Mouse (Mus musculus) duodenum, adult 2 months (tissue): Measurements from ENCODE around the gene Olfr868. TPM values are rescaled to one million over a fixed set of nuclear protein-coding genes. Genes with fewer than 3 reads are reported as not detected.

ENCODE experiments used
- polyA plus RNA-seq: library from polyadenylated mRNA; depleted of rRNA; stranded (reverse); fragments of >200 nt; gene quantifications from 2 replicates; pipeline ENCODE4 v1.2.3, GENCODE M21; 2012; ENCODE audit warnings: low replicate concordance; rRNA removed

The Olfr868 gene
- polyA plus RNA-seq = not detected in 2 replicates

DNA sequence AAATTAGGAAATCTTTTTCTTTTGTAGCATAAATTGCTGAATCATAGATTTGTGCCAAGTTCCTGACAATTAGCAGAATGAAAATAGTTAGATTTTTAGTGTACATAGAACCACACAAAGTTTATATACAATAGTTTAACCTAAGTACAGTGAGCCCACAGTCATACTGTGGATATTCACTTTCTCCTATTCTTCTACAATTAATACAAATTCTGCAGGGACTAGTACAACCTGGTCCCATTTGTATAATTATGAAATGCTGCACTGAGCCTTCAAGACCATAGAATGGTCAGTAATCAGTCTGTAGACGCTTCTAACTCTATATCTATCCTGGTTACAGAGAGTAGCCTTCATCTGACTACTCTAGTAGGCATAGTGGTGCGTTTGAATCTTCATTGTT, at the start of gene Olfr868:
Gene Olfr868 (plus strand): TSS at position 301 of the 400 bp plus-strand sequence.

DNA sequence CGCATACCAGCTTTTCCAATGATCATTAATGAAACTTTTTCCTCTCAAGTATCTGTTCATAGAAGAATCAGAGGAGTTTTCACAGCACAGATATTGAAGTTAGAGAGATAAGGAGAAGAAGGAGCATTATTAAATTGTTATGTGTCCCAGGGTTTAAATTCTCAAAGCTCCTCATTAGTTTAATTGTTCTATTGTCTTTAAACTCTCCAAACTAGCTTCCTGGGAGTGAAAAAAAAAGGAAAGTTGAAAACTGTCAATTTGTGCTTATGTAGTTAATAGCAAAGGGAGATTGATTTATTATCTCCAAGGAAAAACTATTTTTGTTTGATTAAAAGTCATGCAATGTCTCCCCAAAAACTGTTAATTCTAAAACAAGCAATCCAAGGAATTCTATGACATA, 41.0 kb upstream of the Olfr868 start, which contains the start of gene Olfr867:
Gene Olfr867 (minus strand): TSS at position 101 of the 400 bp plus-strand sequence.

DNA sequence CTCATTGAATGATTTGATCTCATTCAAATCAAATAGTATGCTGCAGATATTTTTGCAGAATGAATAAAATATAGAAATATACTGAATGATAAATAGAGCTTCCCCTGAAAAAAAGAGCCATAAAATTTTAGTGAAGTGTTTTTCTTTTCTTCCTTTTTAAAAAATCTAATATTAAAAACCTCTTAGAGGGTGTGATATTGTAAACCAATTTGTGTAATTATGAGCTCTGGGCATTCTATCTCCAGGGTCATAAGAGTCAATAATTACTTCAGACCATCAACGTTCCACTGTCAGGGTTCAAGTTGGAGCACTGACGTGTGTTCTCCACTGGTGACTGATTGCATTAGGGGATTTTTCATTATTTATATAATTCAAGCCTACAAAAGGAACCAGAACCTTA, 30.3 kb downstream of the Olfr868 start, which contains the start of gene Olfr869:
Gene Olfr869 (plus strand): TSS at position 301 of the 400 bp plus-strand sequence.

Other genes starting within 250 kb of the Olfr868 start
- gene Olfr860, start 248.9 kb upstream of the Olfr868 start, polyA plus RNA-seq = not detected in 2 replicates
- gene Olfr862, start 210.6 kb upstream of the Olfr868 start, polyA plus RNA-seq = not detected in 2 replicates
- not detected in 2 replicates for gene Olfr77, start 181.8 kb upstream of the Olfr868 start, polyA plus RNA-seq
- gene Olfr866, start 70.6 kb upstream of the Olfr868 start, polyA plus RNA-seq = not detected in 2 replicates
- gene Olfr867, start 41.1 kb upstream of the Olfr868 start, polyA plus RNA-seq = not detected in 2 replicates
- gene Olfr869, start 30.4 kb downstream of the Olfr868 start, polyA plus RNA-seq = not detected in 2 replicates
- not detected in 2 replicates for gene Olfr870, start 75.4 kb downstream of the Olfr868 start, polyA plus RNA-seq
- gene Olfr871, start 113.6 kb downstream of the Olfr868 start, polyA plus RNA-seq = not detected in 2 replicates
- not detected in 2 replicates for gene Olfr872, start 138.5 kb downstream of the Olfr868 start, polyA plus RNA-seq
- gene Olfr39, start 183.7 kb downstream of the Olfr868 start, polyA plus RNA-seq = not detected in 2 replicates
- gene Olfr873, start 199.9 kb downstream of the Olfr868 start, polyA plus RNA-seq = not detected in 2 replicates
- not detected in 2 replicates for gene Olfr18, start 237.5 kb downstream of the Olfr868 start, polyA plus RNA-seq